Mouse (Mus musculus) forebrain, embryonic 11.5 days (tissue): Measurements from ENCODE around the gene Rapgef2. TPM values are rescaled to one million over a fixed set of nuclear protein-coding genes. Genes with fewer than 3 reads are reported as not detected.

ENCODE experiments used
- ATAC-seq: fragments of 200-750 bp; cut with Nextera tagmentation; replicated peaks from 2 replicates; pipeline ENCODE4 v1.8.0; 2017; ENCODE audit warnings: moderate TSS enrichment; ENCODE audit not compliant: low FRiP score
- DNase-seq: peaks from one replicate; pipeline ENCODE4 v3.0.0-alpha.2; 2017; ENCODE audit warnings: low spot score
- H3K27ac ChIP-seq: fragments of 300-500 bp; sonication (generic); 2 replicates; pipeline ENCODE4 v1.5.1; 2014; ENCODE audit warnings: low read depth, low read length
- H3K27me3 ChIP-seq: fragments of 300-500 bp; sonication (generic); 2 replicates; pipeline ENCODE4 v1.6.1; 2014; ENCODE audit warnings: mild to moderate bottlenecking, low read length, mixed read lengths; ENCODE audit not compliant: control insufficient read depth, insufficient read depth
- H3K36me3 ChIP-seq: fragments of 300-500 bp; sonication (generic); 2 replicates; pipeline ENCODE4 v1.6.1; 2014; ENCODE audit warnings: mild to moderate bottlenecking, low read length, moderate library complexity, mixed read lengths; ENCODE audit not compliant: control insufficient read depth, insufficient read depth
- H3K4me1 ChIP-seq: fragments of 300-500 bp; sonication (generic); replicated peaks from 2 replicates; pipeline ENCODE4 v1.6.1; 2014; ENCODE audit warnings: low read length, mixed read lengths; ENCODE audit not compliant: control insufficient read depth, insufficient read depth
- H3K4me2 ChIP-seq: fragments of 300-500 bp; sonication (generic); 2 replicates; pipeline ENCODE4 v1.6.1; 2014; ENCODE audit warnings: low read depth, mild to moderate bottlenecking, low read length, moderate library complexity, mixed read lengths; ENCODE audit not compliant: severe bottlenecking
- H3K4me3 ChIP-seq: fragments of 300-500 bp; sonication (generic); 2 replicates; pipeline ENCODE4 v1.5.1; 2014; ENCODE audit warnings: low read depth, low read length
- H3K9ac ChIP-seq: fragments of 300-500 bp; sonication (generic); 2 replicates; pipeline ENCODE4 v1.6.1; 2014; ENCODE audit warnings: low read length
- H3K9me3 ChIP-seq: fragments of 300-500 bp; sonication (generic); 2 replicates; pipeline ENCODE4 v1.6.1; 2016; ENCODE audit warnings: low read length, mixed read lengths; ENCODE audit not compliant: control insufficient read depth
- WGBS: fragments of 180-500 bp; shearing (Covaris S2); extraction: QIAGEN DNeasy Blood & Tissue Kit; methylation state at CpG from one replicate; pipeline ENCODE4 v1.1.7; 2014; 5-methylcytosine and 5-hydroxymethylcytosine counted together
- polyA plus RNA-seq: library from polyadenylated mRNA; unstranded; fragments of >200 nt; fragmentation: Nextera tagmentation; extraction: Ambion mirVana; gene quantifications from 2 replicates; pipeline ENCODE4 v1.2.1, GENCODE M21; 2014

Rapgef2 gene
- polyA plus RNA-seq: 8.5 and 9.3 TPM in 2 replicates

GRCm38 (mm10) chr3:79286376-79287107 is at the start of gene Rapgef2:
Gene Rapgef2 (minus strand): TSS chr3:79286517.
- H3K27me3 ChIP-seq: peaks cover 7% of the 10 kb centered on the region; the same call in 1 of the 2 replicates
- H3K27ac ChIP-seq: peak within 1 kb of the TSS; percentile 90
- peak within 1 kb of the TSS; percentile 83 for H3K9ac ChIP-seq
- under 1% methylated on average over 73 of the region's 97 CpGs for WGBS
- DNase-seq (peak; percentile 83), ATAC-seq (peak; percentile 81)
- peak within 1 kb of the TSS; percentile 83 for H3K4me2 ChIP-seq
- no peaks in the 10 kb centered on the region for H3K36me3 ChIP-seq
- H3K4me3 ChIP-seq: peak within 1 kb of the TSS; percentile 68
- no peaks in the 10 kb centered on the region for H3K9me3 ChIP-seq
- H3K4me1 ChIP-seq: peaks cover 3% of the 10 kb centered on the region; the same call in 1 of the 2 replicates

GRCm38 (mm10) chr3:79333643-79334200 is 47.4 kb upstream of the Rapgef2 start:
- Histone ChIP-seq H3K27ac (no peak overlapping the region), H3K4me3 (no peak overlapping the region), H3K4me2 (no peak overlapping the region), H3K4me1 (0 out of 2 replicates have a peak, but pooled peaks cover 2% of the 10 kb centered on the region), H3K9me3 (no peaks in the 10 kb centered on the region), H3K36me3 (no peaks in the 10 kb centered on the region), H3K27me3 (no peaks in the 10 kb centered on the region), H3K9ac (no peak overlapping the region)
- ATAC-seq (no peak), DNase-seq (no peak)
- 90% methylated on average over 8 of the region's 8 CpGs for WGBS

- Histone ChIP-seq H3K4me2 (no peak overlapping the region), H3K36me3 (no peaks in the 10 kb centered on the region), H3K4me1 (0 out of 2 replicates have a peak, but pooled peaks cover 2% of the 10 kb centered on the region), H3K9me3 (no peaks in the 10 kb centered on the region), H3K9ac (no peak overlapping the region), H3K27ac (no peak overlapping the region), H3K27me3 (no peaks in the 10 kb centered on the region), H3K4me3 (no peak overlapping the region)
- 92% methylated on average over 7 of the region's 7 CpGs for WGBS
- DNase-seq (no peak), ATAC-seq (no peak)
Observed at GRCm38 (mm10) chr3:79333051-79333450, 46.7 kb upstream of the Rapgef2 start.

GRCm38 (mm10) chr3:79329691-79330315 is 43.5 kb upstream of the Rapgef2 start:
- Histone ChIP-seq H3K9me3 (no peaks in the 10 kb centered on the region), H3K9ac (no peak overlapping the region), H3K27me3 (no peaks in the 10 kb centered on the region), H3K36me3 (no peaks in the 10 kb centered on the region), H3K4me2 (no peak overlapping the region), H3K27ac (no peak overlapping the region), H3K4me1 (peaks cover 3% of the 10 kb centered on the region; the same call in 1 of the 2 replicates), H3K4me3 (no peak overlapping the region)
- ATAC-seq (no peak), DNase-seq (no peak)
- WGBS: 16% methylated on average over 8 of the region's 8 CpGs

GRCm38 (mm10) chr3:79324697-79325526 is 38.6 kb upstream of the Rapgef2 start:
- Histone ChIP-seq H3K9me3 (no peaks in the 10 kb centered on the region), H3K27ac (no peak overlapping the region), H3K4me2 (no peak overlapping the region), H3K4me1 (peaks cover 3% of the 10 kb centered on the region; the same call in 1 of the 2 replicates), H3K36me3 (no peaks in the 10 kb centered on the region), H3K27me3 (no peaks in the 10 kb centered on the region), H3K4me3 (no peak overlapping the region), H3K9ac (no peak overlapping the region)
- no peak for ATAC-seq
- 39% methylated on average over 10 of the region's 10 CpGs for WGBS
- DNase-seq: no peak

- no peak for ATAC-seq
- WGBS: 48% methylated on average over 10 of the region's 10 CpGs
- DNase-seq: no peak
Observed at GRCm38 (mm10) chr3:79314006-79314698, 27.8 kb upstream of the Rapgef2 start.

GRCm38 (mm10) chr3:79311895-79312294 is 25.6 kb upstream of the Rapgef2 start:
- Histone ChIP-seq H3K4me3 (no peak overlapping the region), H3K36me3 (no peaks in the 10 kb centered on the region), H3K27ac (no peak overlapping the region), H3K9ac (no peak overlapping the region), H3K4me2 (no peak overlapping the region), H3K9me3 (no peaks in the 10 kb centered on the region), H3K4me1 (peaks cover 4% of the 10 kb centered on the region; the same call in 1 of the 2 replicates), H3K27me3 (no peaks in the 10 kb centered on the region)
- DNase-seq (no peak), ATAC-seq (no peak)

More at GRCm38 (mm10) chr3:79314006-79314698, 27.8 kb upstream of the Rapgef2 start:
- Histone ChIP-seq H3K27me3 (no peaks in the 10 kb centered on the region), H3K36me3 (no peaks in the 10 kb centered on the region), H3K27ac (no peak overlapping the region), H3K4me1 (peaks cover 4% of the 10 kb centered on the region; the same call in 1 of the 2 replicates), H3K9me3 (no peaks in the 10 kb centered on the region), H3K9ac (no peak overlapping the region), H3K4me2 (no peak overlapping the region), H3K4me3 (no peak overlapping the region)

- Histone ChIP-seq H3K4me2 (no peak overlapping the region), H3K9me3 (no peaks in the 10 kb centered on the region), H3K27ac (no peak overlapping the region), H3K36me3 (no peaks in the 10 kb centered on the region), H3K27me3 (no peaks in the 10 kb centered on the region), H3K4me1 (peaks cover 4% of the 10 kb centered on the region; the same call in 1 of the 2 replicates), H3K9ac (no peak overlapping the region), H3K4me3 (no peak overlapping the region)
- WGBS: 89% methylated on average over 7 of the region's 7 CpGs
- DNase-seq: no peak
- no peak for ATAC-seq
Observed at GRCm38 (mm10) chr3:79310184-79310583, 23.9 kb upstream of the Rapgef2 start.
